ENCODE assay signal across 19 mouse cellular contexts in genomic region chr11:29923851-29924250, GRCm38 (mm10).
DNase-seq lines count a peak whose midpoint lies in the region; ATAC-seq and TF ChIP-seq lines count a peak whose summit lies in the region.
"Had no signal": no experiment of that assay in that cellular context is flagged by ENCODE, and none has a peak within 500 bp of the region (broad histone marks: within the 10 kb centered on the region; RNA-seq: fewer than 3 reads in every experiment).

No protein-coding gene starts in this region.

- 95% methylated on average over 1 of the region's 1 CpGs for WGBS in forebrain, embryonic 15.5 days
- WGBS in forebrain, embryonic 12.5 days = 91% methylated on average over 1 of the region's 1 CpGs
- WGBS in midbrain, embryonic 14.5 days = 79% methylated on average over 1 of the region's 1 CpGs

- no peak overlapping the region for H3K27ac ChIP-seq in forebrain, embryonic 15.5 days (replicated peaks)
- no peak overlapping the region for H3K27ac ChIP-seq in forebrain, embryonic 12.5 days
- H3K27ac ChIP-seq in layer of hippocampus, adult 2 months = peak overlapping the region; percentile 51; the same call in 1 of the 2 replicates
- no peak overlapping the region for H3K27ac ChIP-seq in midbrain, embryonic 14.5 days (replicated peaks; ENCODE audit: low read depth, low read length)
- H3K27ac ChIP-seq: embryonic facial prominence, embryonic 10.5 days; embryonic facial prominence, embryonic 12.5 days had no signal

- peaks cover 10% of the 10 kb centered on the region for H3K4me1 ChIP-seq in forebrain, embryonic 15.5 days
- H3K4me1 ChIP-seq in forebrain, embryonic 12.5 days = no peaks in the 10 kb centered on the region; the same call in 1 of the 2 replicates
- H3K4me1 ChIP-seq in midbrain, embryonic 14.5 days (ENCODE audit: control insufficient read depth, insufficient read depth, low read length) = no peaks in the 10 kb centered on the region
- H3K4me1 ChIP-seq: embryonic facial prominence, embryonic 10.5 days; embryonic facial prominence, embryonic 12.5 days had no signal

- no peaks in the 10 kb centered on the region for H3K27me3 ChIP-seq in forebrain, embryonic 15.5 days
- no peaks in the 10 kb centered on the region for H3K27me3 ChIP-seq in forebrain, embryonic 12.5 days
- H3K27me3 ChIP-seq in midbrain, embryonic 14.5 days (ENCODE audit: control insufficient read depth, insufficient read depth, low read length) = no peaks in the 10 kb centered on the region
- H3K27me3 ChIP-seq: CH12.LX; embryonic facial prominence, embryonic 12.5 days; Patski had no signal

- no peaks in the 10 kb centered on the region for H3K9me3 ChIP-seq in forebrain, embryonic 15.5 days
- no peaks in the 10 kb centered on the region for H3K9me3 ChIP-seq in forebrain, embryonic 12.5 days
- no peaks in the 10 kb centered on the region for H3K9me3 ChIP-seq in midbrain, embryonic 14.5 days (ENCODE audit: control insufficient read depth, low read length)
- H3K9me3 ChIP-seq: embryonic facial prominence, embryonic 10.5 days; embryonic facial prominence, embryonic 12.5 days; G1E had no signal

- peak in 1 of 2 experiments; percentile 7 for DNase-seq in layer of hippocampus, adult 2 months (ENCODE audit: low spot score in 2 of 2)
- no peak for DNase-seq in layer of hippocampus, postnatal 25 days (ENCODE audit: extremely low spot score in 1 of 2, low spot score in 1 of 2)
- peak; percentile 26 for DNase-seq in 416B (ENCODE audit: low read depth)
- no peak for DNase-seq in midbrain, embryonic 14.5 days
- DNase-seq: adrenal gland, adult 8-10 months; adrenal gland, postnatal 14 days; adrenal gland, postnatal 36 days; B cell, adult 2 months; cerebellum, adult 11-12 months had no signal

- no peak overlapping the region for H3K4me2 ChIP-seq in forebrain, embryonic 15.5 days (replicated peaks)
- H3K4me2 ChIP-seq in forebrain, embryonic 12.5 days = no peak overlapping the region
- H3K4me2 ChIP-seq in midbrain, embryonic 14.5 days (ENCODE audit: low read length) = no peak overlapping the region
- H3K4me2 ChIP-seq: embryonic facial prominence, embryonic 12.5 days had no signal

- no peak overlapping the region for H3K9ac ChIP-seq in forebrain, embryonic 15.5 days (replicated peaks)
- H3K9ac ChIP-seq in forebrain, embryonic 12.5 days = no peak overlapping the region
- no peak overlapping the region for H3K9ac ChIP-seq in midbrain, embryonic 14.5 days (replicated peaks; ENCODE audit: low read length)
- H3K9ac ChIP-seq: embryonic facial prominence, embryonic 12.5 days; forebrain, postnatal 0 days had no signal

- peak; percentile 55 for ATAC-seq in forebrain, embryonic 15.5 days (replicated peaks)
- ATAC-seq in forebrain, embryonic 12.5 days (ENCODE audit: low FRiP score) = no peak
- ATAC-seq in midbrain, embryonic 14.5 days (ENCODE audit: low FRiP score, low TSS enrichment) = no peak
- ATAC-seq: activated CD4-positive, CD25-positive, alpha-beta regulatory T cell, adult 4 months; CD4-positive, CD25-positive, alpha-beta regulatory T cell, adult 4 months; Patski had no signal

- no peaks in the 10 kb centered on the region for H3K36me3 ChIP-seq in forebrain, embryonic 15.5 days
- no peaks in the 10 kb centered on the region for H3K36me3 ChIP-seq in forebrain, embryonic 12.5 days (replicated peaks)
- H3K36me3 ChIP-seq in midbrain, embryonic 14.5 days (ENCODE audit: control insufficient read depth, insufficient read depth, low read length) = no peaks in the 10 kb centered on the region
- H3K36me3 ChIP-seq: embryonic facial prominence, embryonic 10.5 days; embryonic facial prominence, embryonic 12.5 days; G1E had no signal

- no peak for TF ChIP-seq CTCF in layer of hippocampus, adult 2 months (conservative IDR thresholded peaks at IDR 0.05)

- no peak overlapping the region for H3K4me3 ChIP-seq in forebrain, embryonic 15.5 days
- H3K4me3 ChIP-seq in forebrain, embryonic 12.5 days (replicated peaks) = no peak overlapping the region
- no peak overlapping the region for H3K4me3 ChIP-seq in layer of hippocampus, adult 2 months
- H3K4me3 ChIP-seq in midbrain, embryonic 14.5 days (replicated peaks; ENCODE audit: low read depth, low read length) = no peak overlapping the region
- H3K4me3 ChIP-seq: embryonic facial prominence, embryonic 10.5 days; embryonic facial prominence, embryonic 12.5 days had no signal
